Mouse (Mus musculus) brown adipose tissue, adult 24 weeks (tissue): Measurements from ENCODE around the gene Nckap1. TPM values are rescaled to one million over a fixed set of nuclear protein-coding genes. Genes with fewer than 3 reads are reported as not detected.

Experiments
- H3K27ac ChIP-seq: fragments of 200-500 bp; replicated peaks from 2 replicates; pipeline ENCODE4 v1.5.1; 2012; ENCODE audit warnings: low read depth, mild to moderate bottlenecking, low read length
- H3K4me1 ChIP-seq: fragments of 200-500 bp; 2 replicates; pipeline ENCODE4 v1.6.1; 2012; ENCODE audit warnings: low read length, mixed read lengths; ENCODE audit not compliant: control insufficient read depth, insufficient read depth, insufficient read length
- H3K4me3 ChIP-seq: fragments of 200-500 bp; 2 replicates; pipeline ENCODE4 v1.5.1; 2012; ENCODE audit warnings: low read depth, mild to moderate bottlenecking, low read length, moderate library complexity; ENCODE audit not compliant: insufficient read depth
- polyA plus RNA-seq: library from polyadenylated mRNA; stranded (reverse); fragments of >200 nt; gene quantifications from 2 replicates; pipeline ENCODE4 v1.2.4, GENCODE M21; 2012; ENCODE audit not compliant: missing spikeins, insufficient read depth, insufficient read length

Nckap1 gene
- polyA plus RNA-seq, 1 experiment, result 88.8 TPM

- peaks cover 11% of the 10 kb centered on the region for H3K4me1 ChIP-seq
- peak overlapping the region; percentile 87 for H3K4me3 ChIP-seq
- peak overlapping the region; percentile 84 for H3K27ac ChIP-seq
These were observed 744 bp downstream of the Nckap1 start for GRCm38 (mm10) chr2:80580311-80580961.

GRCm38 (mm10) chr2:80579253-80579891, 1.8 kb downstream of the Nckap1 start:
- no peak overlapping the region for H3K27ac ChIP-seq

GRCm38 (mm10) chr2:80577286-80577685, 3.9 kb downstream of the Nckap1 start:
- no peak overlapping the region for H3K4me3 ChIP-seq
- peaks cover 11% of the 10 kb centered on the region for H3K4me1 ChIP-seq
- no peak overlapping the region for H3K27ac ChIP-seq

More at GRCm38 (mm10) chr2:80579253-80579891, 1.8 kb downstream of the Nckap1 start:
- H3K4me3 ChIP-seq, result peak overlapping the region; percentile 19
- peaks cover 11% of the 10 kb centered on the region for H3K4me1 ChIP-seq

- Histone ChIP-seq H3K27ac (no peak overlapping the region), H3K4me1 (peaks cover 2% of the 10 kb centered on the region; the same call in 1 of the 2 replicates), H3K4me3 (no peak overlapping the region)
These were observed 10.5 kb downstream of the Nckap1 start for GRCm38 (mm10) chr2:80570656-80571055.

GRCm38 (mm10) chr2:80567411-80567810, 13.8 kb downstream of the Nckap1 start:
- peaks cover 2% of the 10 kb centered on the region; the same call in 1 of the 2 replicates for H3K4me1 ChIP-seq
- H3K27ac ChIP-seq, result no peak overlapping the region
- H3K4me3 ChIP-seq, result no peak overlapping the region

GRCm38 (mm10) chr2:80562253-80562652, 18.9 kb downstream of the Nckap1 start:
- no peak overlapping the region for H3K27ac ChIP-seq
- no peak overlapping the region for H3K4me3 ChIP-seq
- no peaks in the 10 kb centered on the region for H3K4me1 ChIP-seq

GRCm38 (mm10) chr2:80561478-80561877, 19.7 kb downstream of the Nckap1 start:
- no peak overlapping the region for H3K27ac ChIP-seq
- no peaks in the 10 kb centered on the region for H3K4me1 ChIP-seq
- H3K4me3 ChIP-seq, result no peak overlapping the region

GRCm38 (mm10) chr2:80560773-80561172, 20.4 kb downstream of the Nckap1 start:
- Histone ChIP-seq H3K4me3 (no peak overlapping the region), H3K27ac (no peak overlapping the region), H3K4me1 (no peaks in the 10 kb centered on the region)

- no peaks in the 10 kb centered on the region for H3K4me1 ChIP-seq
- H3K4me3 ChIP-seq, result no peak overlapping the region
- no peak overlapping the region for H3K27ac ChIP-seq
These were observed 21.5 kb downstream of the Nckap1 start for GRCm38 (mm10) chr2:80559655-80560054.

- Histone ChIP-seq H3K4me1 (no peaks in the 10 kb centered on the region), H3K27ac (no peak overlapping the region), H3K4me3 (no peak overlapping the region)
These were observed 26.7 kb downstream of the Nckap1 start for GRCm38 (mm10) chr2:80554442-80554841.

- no peak overlapping the region for H3K27ac ChIP-seq
- H3K4me3 ChIP-seq, result no peak overlapping the region
- no peaks in the 10 kb centered on the region for H3K4me1 ChIP-seq
These were observed 31.5 kb downstream of the Nckap1 start for GRCm38 (mm10) chr2:80549704-80550103.

- Histone ChIP-seq H3K4me1 (no peaks in the 10 kb centered on the region), H3K4me3 (no peak overlapping the region), H3K27ac (no peak overlapping the region)
These were observed 33.3 kb downstream of the Nckap1 start for GRCm38 (mm10) chr2:80547901-80548300.

- Histone ChIP-seq H3K27ac (no peak overlapping the region), H3K4me1 (no peaks in the 10 kb centered on the region), H3K4me3 (no peak overlapping the region)
These were observed 38.4 kb downstream of the Nckap1 start for GRCm38 (mm10) chr2:80542801-80543200.

- Histone ChIP-seq H3K4me1 (no peaks in the 10 kb centered on the region), H3K27ac (no peak overlapping the region), H3K4me3 (no peak overlapping the region)
These were observed 44.0 kb downstream of the Nckap1 start for GRCm38 (mm10) chr2:80537156-80537555.

- no peaks in the 10 kb centered on the region for H3K4me1 ChIP-seq
- H3K27ac ChIP-seq, result no peak overlapping the region
- no peak overlapping the region for H3K4me3 ChIP-seq
These were observed 44.6 kb downstream of the Nckap1 start for GRCm38 (mm10) chr2:80536608-80537007.

- H3K4me1 ChIP-seq, result no peaks in the 10 kb centered on the region
- H3K27ac ChIP-seq, result no peak overlapping the region
- no peak overlapping the region for H3K4me3 ChIP-seq
These were observed 56.9 kb downstream of the Nckap1 start for GRCm38 (mm10) chr2:80524275-80524674.
